ENCODE assay signal across 22 mouse cellular contexts in the genomic region with DNA sequence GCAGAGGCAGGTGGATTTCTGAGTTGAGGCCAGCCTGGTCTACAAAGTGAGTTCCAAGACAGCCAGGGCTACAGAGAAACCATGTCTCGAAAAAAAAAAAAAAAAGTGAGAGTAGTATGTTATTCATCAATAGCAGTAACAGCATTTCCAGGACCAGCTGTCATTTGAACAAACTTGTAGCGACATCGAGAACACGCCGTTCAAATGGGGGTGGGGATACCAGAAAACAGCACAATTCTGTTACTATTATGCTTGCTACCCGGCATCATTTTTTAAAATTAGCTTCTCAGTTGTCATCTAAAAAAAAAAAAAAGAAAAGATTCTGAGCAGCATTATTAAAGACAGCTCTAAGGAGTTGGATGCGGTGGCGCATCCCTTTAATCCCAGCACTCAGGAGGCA. TPM values are rescaled to one million over a fixed set of nuclear protein-coding genes. Genes with fewer than 3 reads are reported as not detected.
DNase-seq lines count a peak whose midpoint lies in the region; TF ChIP-seq lines count a peak whose summit lies in the region.
"Had no signal": no experiment of that assay in that cellular context is flagged by ENCODE, and none has a peak within 500 bp of the region (broad histone marks: within the 10 kb centered on the region; RNA-seq: fewer than 3 reads in every experiment).

No protein-coding gene starts in this region.

- no peak for TF ChIP-seq CTCF in layer of hippocampus, adult 2 months (conservative IDR thresholded peaks at IDR 0.05)

- DNase-seq in layer of hippocampus, adult 11-12 months (ENCODE audit: low spot score), result peak; percentile 23
- no peak for DNase-seq in layer of hippocampus, postnatal 10 days (ENCODE audit: low spot score in 2 of 2)
- peak; percentile 20 for DNase-seq in brain, adult 2 months (ENCODE audit: low read depth, low spot score)
- peak; percentile 44 to 50 for DNase-seq in layer of hippocampus, adult 2 months (ENCODE audit: low spot score in 2 of 2)
- peak; percentile 14 to 38 for DNase-seq in layer of hippocampus, postnatal 36 days
- no peak for DNase-seq in kidney, adult 8-10 months
- DNase-seq in adrenal gland, postnatal 4 days (ENCODE audit: low spot score in 2 of 2), result no peak
- DNase-seq: adrenal gland, adult 2 months; adrenal gland, postnatal 10 days; adrenal gland, postnatal 25 days; cerebellum, adult 11 months; cerebellum, adult 18-20 months; cerebellum, adult 8-10 months; cerebellum, adult 9-11 months; cerebellum, postnatal 14 days; cerebellum, postnatal 36 days; embryo, embryonic 11 days had no signal

- 0 out of 2 replicates have a peak overlapping the region, but pooled peaks have one; percentile 33 for H3K27ac ChIP-seq in layer of hippocampus, adult 2 months
- H3K27ac ChIP-seq: embryonic facial prominence, embryonic 13.5 days; embryonic facial prominence, embryonic 15.5 days; forebrain, embryonic 10.5 days; forebrain, embryonic 12.5 days had no signal

- no peak overlapping the region for H3K4me3 ChIP-seq in layer of hippocampus, adult 2 months
- H3K4me3 ChIP-seq: embryonic facial prominence, embryonic 13.5 days; embryonic facial prominence, embryonic 15.5 days; erythroblast, embryonic 14.5 days; forebrain, embryonic 10.5 days; forebrain, embryonic 12.5 days had no signal

RNA-seq across cellular contexts. Expression of gene Smchd1, which starts 2.3 kb away (rescaled TPM):
- 10 to 100 TPM; 29.0 to 37.1 TPM for total RNA-seq in layer of hippocampus, postnatal 10 days (2021)
- 10 to 100 TPM; 34.6 to 40.0 TPM for total RNA-seq in layer of hippocampus, adult 2 months (2021)
- total RNA-seq in layer of hippocampus, postnatal 36 days (2021), result 10 to 100 TPM; 32.0 to 39.4 TPM
- total RNA-seq in adrenal gland, postnatal 4 days (2021), result 10 to 100 TPM; 45.5 to 57.2 TPM

RNA-seq across cellular contexts. Expression of gene Gm4707, which starts 17.8 kb away (rescaled TPM):
- total RNA-seq in layer of hippocampus, postnatal 10 days (2021), result 1 to 10 TPM; 2.1 to 4.0 TPM
- 1 to 10 TPM; 1.3 to 2.6 TPM for total RNA-seq in layer of hippocampus, adult 2 months (2021)
- 1 to 10 TPM; 2.6 to 4.1 TPM for total RNA-seq in layer of hippocampus, postnatal 36 days (2021)
- total RNA-seq in adrenal gland, postnatal 4 days (2021), result 1 to 10 TPM; 4.3 to 6.1 TPM

RNA-seq across cellular contexts. Expression of gene Ndc80, which starts 49.2 kb away (rescaled TPM):
- total RNA-seq in layer of hippocampus, postnatal 10 days (2021), result 1 to 10 TPM; 2.2 TPM
- total RNA-seq in layer of hippocampus, adult 2 months (2021), result under 1 TPM; 0.49 to 0.90 TPM
- under 1 TPM; 0.53 to 0.55 TPM for total RNA-seq in layer of hippocampus, postnatal 36 days (2021)
- 10 to 100 TPM; 18.7 to 19.1 TPM for total RNA-seq in adrenal gland, postnatal 4 days (2021)

Comparison
In these comparisons a context has a peak if more than half of its experiments do, and no peak if none do; other contexts are left out.
1. DNase-seq: peak in layer of hippocampus, adult 11-12 months (single experiment), brain, adult 2 months (single experiment), layer of hippocampus, adult 2 months (2 of 2) and layer of hippocampus, postnatal 36 days (2 of 2); none in layer of hippocampus, postnatal 10 days (0 of 2), kidney, adult 8-10 months (0 of 2) and adrenal gland, postnatal 4 days (0 of 2).
2. RNA of gene Ndc80, which starts 49.2 kb away (total RNA-seq): 18.7 to 19.1 TPM in adrenal gland, postnatal 4 days; 2.2 TPM in layer of hippocampus, postnatal 10 days, 0.49 to 0.90 TPM in layer of hippocampus, adult 2 months and 0.53 to 0.55 TPM in layer of hippocampus, postnatal 36 days; every median in the first group is over 4 times any median in the second.